ENCODE assay signal across 22 mouse cellular contexts in the genomic region with DNA sequence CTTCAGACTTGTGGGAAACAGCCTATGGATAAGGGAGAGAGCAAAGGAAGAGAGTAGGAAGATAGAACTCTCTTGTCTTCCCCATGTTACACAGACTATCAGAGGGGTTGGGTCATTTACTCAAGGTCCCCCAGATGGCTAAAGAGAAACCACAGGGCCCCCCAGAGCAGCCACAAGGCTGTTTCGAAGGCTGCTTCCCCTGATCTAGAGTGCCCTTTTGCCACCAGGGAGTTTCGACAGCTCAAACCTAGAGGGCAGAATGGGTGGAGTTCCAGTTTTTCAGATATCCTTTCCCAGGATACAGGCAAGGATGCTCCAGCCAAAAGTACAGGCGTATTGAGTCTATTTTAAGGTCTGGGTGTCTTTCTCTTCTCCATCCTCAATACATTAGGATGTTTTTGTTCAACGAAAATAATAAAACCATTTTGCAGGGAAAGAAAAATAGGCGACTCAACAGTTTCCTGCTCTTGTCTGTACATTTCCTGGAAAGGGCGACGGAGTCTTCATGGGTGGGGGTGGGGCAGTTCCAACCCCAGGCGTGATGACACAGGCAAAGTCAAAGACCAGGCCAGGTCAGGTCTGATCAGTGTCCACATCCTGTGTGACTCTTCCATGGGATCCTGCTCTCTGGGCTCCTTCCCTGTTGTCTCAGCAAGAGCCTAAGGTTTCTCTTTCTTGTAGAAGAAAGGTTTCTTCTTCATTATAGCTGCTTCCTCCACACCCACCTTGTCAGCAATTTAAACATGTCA.
DNase-seq lines count a peak whose midpoint lies in the region; ATAC-seq and TF ChIP-seq lines count a peak whose summit lies in the region.
"Had no signal": no experiment of that assay in that cellular context is flagged by ENCODE, and none has a peak within 500 bp of the region (broad histone marks: within the 10 kb centered on the region; RNA-seq: fewer than 3 reads in every experiment).

No protein-coding gene starts in this region.

- H3K27me3 ChIP-seq in small intestine, adult 2 months (ENCODE audit: control insufficient read depth, insufficient read depth, low read length), result no peaks in the 10 kb centered on the region
- H3K27me3 ChIP-seq: heart, embryonic 12.5 days; limb, embryonic 15.5 days; midbrain, embryonic 12.5 days had no signal

- WGBS in small intestine, adult 2 months, result 74% methylated on average over 8 of the region's 8 CpGs

- no peak for TF ChIP-seq POLR2A in small intestine, adult 2 months (IDR thresholded peaks at IDR 0.05; ENCODE audit: low read depth, low read length)

- no peak for TF ChIP-seq CTCF in layer of hippocampus, adult 2 months (conservative IDR thresholded peaks at IDR 0.05)
- no peak for TF ChIP-seq CTCF in small intestine, adult 2 months (IDR thresholded peaks at IDR 0.05; ENCODE audit: extremely low read depth, insufficient read length, insufficient replicate concordance, low read depth, low read length)

- H3K4me3 ChIP-seq in layer of hippocampus, adult 2 months, result no peak overlapping the region
- no peak overlapping the region for H3K4me3 ChIP-seq in small intestine, adult 2 months (ENCODE audit: low read depth, low read length)

- peak overlapping the region; percentile 43; the same call in 1 of the 2 replicates for H3K27ac ChIP-seq in layer of hippocampus, adult 2 months
- peak overlapping the region; percentile 32 for H3K27ac ChIP-seq in small intestine, adult 2 months (ENCODE audit: insufficient read depth, low read depth, low read length)
- H3K27ac ChIP-seq: midbrain, embryonic 12.5 days had no signal

- no peaks in the 10 kb centered on the region for H3K36me3 ChIP-seq in small intestine, adult 2 months (ENCODE audit: control insufficient read depth, insufficient read depth, low read length)
- H3K36me3 ChIP-seq: embryonic facial prominence, embryonic 10.5 days; forebrain, embryonic 10.5 days; heart, embryonic 12.5 days; limb, embryonic 15.5 days; midbrain, embryonic 12.5 days had no signal

- ATAC-seq in CD4-positive, CD25-positive, alpha-beta regulatory T cell, adult 4 months, result peak; percentile 20
- peak; percentile 52 for ATAC-seq in inflammation-experienced regulatory T-cells, adult 6 months
- no peak for ATAC-seq in erythroblast, adult 5-6 weeks (replicated peaks; ENCODE audit: low FRiP score, poor library complexity, severe bottlenecking)

- no peak for DNase-seq in layer of hippocampus, adult 2 months (ENCODE audit: low spot score in 2 of 2)
- no peak for DNase-seq in layer of hippocampus, adult 9-11 months
- no peak for DNase-seq in layer of hippocampus, adult 18-20 months (ENCODE audit: low spot score in 2 of 2)
- DNase-seq: adrenal gland, adult 8-10 months; cerebellum, adult 18-20 months; gastrocnemius, postnatal 10 days; heart, adult 11 months; heart, postnatal 10 days; kidney, adult 18-20 months; kidney, postnatal 10 days; layer of hippocampus, postnatal 36 days; lung, embryonic 14.5 days; lung, postnatal 4 days had no signal

- peaks cover 43% of the 10 kb centered on the region for H3K4me1 ChIP-seq in small intestine, adult 2 months (ENCODE audit: control insufficient read depth, insufficient read depth, insufficient read length, low read length)
